Mouse (Mus musculus) stomach, postnatal 0 days (tissue): ENCODE results near the gene Thbs1.

Experiments
- CTCF ChIP-seq: IDR thresholded peaks from 2 replicates; pipeline ENCODE4 v1.5.1; 2016; ENCODE audit warnings: antibody characterized with exemption, low read depth, mild to moderate bottlenecking, moderate library complexity
- EP300 ChIP-seq: optimal IDR thresholded peaks from 2 replicates; pipeline ENCODE3; 2016; ENCODE audit warnings: antibody characterized with exemption

DNA sequence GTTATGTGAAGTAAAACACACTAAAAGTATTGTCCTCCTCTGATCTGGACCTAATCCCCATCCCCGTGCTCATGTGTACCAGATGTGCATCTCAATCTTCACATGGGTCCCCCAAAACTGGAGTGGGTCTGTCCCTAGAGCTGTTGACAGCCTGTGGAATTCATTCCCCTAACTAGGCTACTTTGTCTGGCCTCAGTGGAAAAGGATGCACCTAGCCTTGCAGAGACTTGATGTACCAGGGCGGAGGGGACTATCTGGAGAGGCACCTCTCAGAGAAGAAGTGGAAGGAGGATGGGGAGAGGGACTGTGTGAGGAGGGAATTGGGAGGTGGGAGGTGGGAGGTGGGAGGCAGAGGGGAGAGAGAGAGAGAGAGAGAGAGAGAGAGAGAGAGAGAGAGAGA lies 26.1 kb downstream of the Thbs1 start:
- TF ChIP-seq CTCF (no peak), EP300 (no peak)
